Mouse (Mus musculus): ENCODE data around the gene Gm10662. TPM values are rescaled to one million over a fixed set of nuclear protein-coding genes. Genes with fewer than 3 reads are reported as not detected.
"Not testable (repeated sequence)": the region's sequence is repeated elsewhere in the genome, so short reads cannot be mapped to it uniquely, and the experiment has no call there.

Gm10662 gene
- not detected in 2 replicates for total RNA-seq (2017)

DNA sequence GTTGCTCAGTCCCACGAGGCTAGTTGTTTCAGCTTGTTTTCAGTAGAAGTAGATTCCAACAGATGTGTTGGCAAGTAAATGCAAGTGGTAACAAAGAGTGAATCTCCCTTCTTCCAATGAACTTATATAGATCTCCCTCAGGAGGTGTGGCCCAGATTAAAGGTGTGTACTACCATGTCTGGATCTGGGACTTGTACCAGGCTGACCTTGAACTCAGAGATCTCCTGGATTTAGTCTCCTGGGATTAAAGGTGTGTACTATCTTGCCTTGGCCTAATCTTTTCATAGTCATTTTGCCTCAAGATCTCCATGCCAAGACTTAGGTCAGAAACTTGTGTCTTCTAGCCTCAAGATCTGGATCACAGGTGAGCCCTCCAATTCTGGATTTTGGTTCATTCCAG, at the start of gene Gm10662:
TSS of gene Gm10662 (minus strand) at position 101 of the 400 bp plus-strand sequence.
- not testable (repeated sequence) for ATAC-seq (ENCODE audit: extremely low read depth, insufficient number of reproducible peaks, low FRiP score, poor library complexity, severe bottlenecking)

DNA sequence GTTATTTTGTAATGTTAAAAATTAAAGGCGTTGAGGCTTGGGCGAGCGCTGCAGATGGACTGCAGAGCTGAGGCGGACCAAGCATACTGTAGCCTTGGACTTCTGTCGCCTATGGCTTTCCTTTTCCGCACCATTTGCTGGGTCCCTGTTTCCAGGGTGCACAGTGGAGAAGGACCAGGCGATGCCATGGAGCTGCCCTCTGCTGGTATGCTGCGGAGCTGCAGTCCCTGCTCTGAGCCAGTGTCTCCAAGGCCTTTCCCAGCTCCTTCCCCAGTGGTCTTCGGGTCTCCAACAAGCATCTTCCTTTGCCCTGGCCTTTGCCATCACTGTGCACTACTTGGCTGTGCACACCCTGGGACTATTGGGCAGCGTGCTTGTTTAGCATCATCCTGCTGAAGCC, 19.2 kb upstream of the Gm10662 start:
- ATAC-seq (ENCODE audit: extremely low read depth, insufficient number of reproducible peaks, low FRiP score, poor library complexity, severe bottlenecking), result not testable (repeated sequence)

Other genes with a start within 250 kb of the Gm10662 start
- not detected in 2 replicates for gene Gm4214, start 159.8 kb downstream of the Gm10662 start, total RNA-seq (2017)
- gene Gm4216, start 124.6 kb downstream of the Gm10662 start, total RNA-seq (2017), result not detected in 2 replicates
- gene Vmn1r163, start 88.9 kb downstream of the Gm10662 start, total RNA-seq (2017), result not detected in 2 replicates
- not detected in 2 replicates for gene Gm8720, start 77.0 kb downstream of the Gm10662 start, total RNA-seq (2017)
- not detected in 2 replicates for gene Vmn1r165, start 72.9 kb upstream of the Gm10662 start, total RNA-seq (2017)
- not detected in 2 replicates for gene Vmn1r166, start 107.2 kb upstream of the Gm10662 start, total RNA-seq (2017)
- gene Gm6902, start 134.4 kb upstream of the Gm10662 start, total RNA-seq (2017), result not detected in 2 replicates
- gene Nlrp4e, start 156.7 kb upstream of the Gm10662 start, total RNA-seq (2017), result not detected in 2 replicates
- 0.12 TPM in 1 of 2 replicates, not detected in the other for gene Nlrp5, start 241.4 kb upstream of the Gm10662 start, total RNA-seq (2017)

Data from neutrophil, adult 5-6 weeks (primary cell).